ENCODE assay signal across 8 mouse cellular contexts in the genomic region with DNA sequence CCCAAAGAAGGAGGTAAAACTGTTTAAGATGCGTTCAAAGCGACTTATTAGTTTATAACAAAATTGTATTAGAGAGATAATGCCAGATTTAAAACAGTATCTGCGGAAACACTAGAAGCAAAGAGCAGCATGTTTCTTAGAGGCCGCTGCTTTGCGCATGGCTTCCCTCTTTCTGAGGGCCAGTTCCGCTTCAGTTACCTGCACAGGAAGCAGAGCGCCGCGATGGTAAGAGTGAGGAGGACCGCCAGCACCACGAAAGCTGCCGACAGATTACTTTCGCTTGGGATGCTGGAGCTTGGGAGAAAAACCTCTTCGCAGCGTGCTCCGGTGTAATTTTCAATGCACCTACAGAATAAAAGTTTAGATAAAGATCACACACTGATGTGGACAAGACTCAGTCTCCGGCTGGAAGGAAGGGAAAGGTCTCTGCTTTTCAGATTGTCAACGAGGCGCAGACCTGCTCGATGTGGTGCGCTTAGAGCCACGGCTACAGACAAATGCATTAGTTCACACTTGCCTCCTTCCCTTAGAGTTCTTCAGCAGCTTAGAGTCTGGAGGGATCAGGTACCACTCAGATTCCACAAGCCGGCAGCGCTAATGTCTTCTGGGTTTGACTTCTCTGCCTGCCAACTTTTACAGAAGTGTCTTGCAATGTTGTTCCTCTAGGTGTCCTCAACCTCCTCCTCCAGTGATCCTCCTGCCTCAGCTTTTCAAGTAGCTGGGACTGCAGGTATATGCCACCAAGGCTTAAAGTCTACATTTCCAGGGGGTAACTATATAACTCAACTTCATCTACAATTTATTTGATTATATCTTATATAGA. TPM values are rescaled to one million over a fixed set of nuclear protein-coding genes. Genes with fewer than 3 reads are reported as not detected.
DNase-seq lines count a peak whose midpoint lies in the region; ATAC-seq lines count a peak whose summit lies in the region.

No protein-coding gene starts in this region.

- no peaks in the 10 kb centered on the region for H3K36me3 ChIP-seq in heart, embryonic 13.5 days
- no peaks in the 10 kb centered on the region for H3K36me3 ChIP-seq in hindbrain, embryonic 14.5 days (replicated peaks; ENCODE audit: control insufficient read depth, insufficient read depth)
- H3K36me3 ChIP-seq in macrophage (ENCODE audit: inconsistent target) = no peaks in the 10 kb centered on the region
- no peaks in the 10 kb centered on the region for H3K36me3 ChIP-seq in splenic B cell, adult 2 months (ENCODE audit: control insufficient read depth, insufficient read depth, low read length, poor library complexity, severe bottlenecking)

- no peaks in the 10 kb centered on the region for H3K79me2 ChIP-seq in macrophage (ENCODE audit: inconsistent target)

- no peaks in the 10 kb centered on the region for H3K27me3 ChIP-seq in heart, embryonic 13.5 days (replicated peaks)
- H3K27me3 ChIP-seq in hindbrain, embryonic 14.5 days (ENCODE audit: control insufficient read depth, insufficient read depth, low read length) = no peaks in the 10 kb centered on the region
- no peaks in the 10 kb centered on the region for H3K27me3 ChIP-seq in splenic B cell, adult 2 months (ENCODE audit: control insufficient read depth, insufficient read depth, low read length, poor library complexity, severe bottlenecking)

- intact Hi-C loops in heart, postnatal 25 days (cut with DNase I) = no loop called here

- peak overlapping the region; percentile 69 for H3K4me2 ChIP-seq in heart, embryonic 13.5 days
- peak overlapping the region; percentile 34 for H3K4me2 ChIP-seq in hindbrain, embryonic 14.5 days (replicated peaks)

- 32% methylated on average over 24 of the region's 24 CpGs for WGBS in heart, embryonic 13.5 days
- 43% methylated on average over 24 of the region's 24 CpGs for WGBS in hindbrain, embryonic 14.5 days
- 40% methylated on average over 24 of the region's 24 CpGs for WGBS in macrophage (ENCODE audit: missing documents)

- H3K9me3 ChIP-seq in heart, embryonic 13.5 days = no peaks in the 10 kb centered on the region
- no peaks in the 10 kb centered on the region for H3K9me3 ChIP-seq in hindbrain, embryonic 14.5 days (ENCODE audit: control insufficient read depth, low read length)

- H3K9ac ChIP-seq in heart, embryonic 13.5 days = peak overlapping the region; percentile 63; the same call in 1 of the 2 replicates
- H3K9ac ChIP-seq in hindbrain, embryonic 14.5 days = no peak overlapping the region

- no peak for ATAC-seq in heart, embryonic 13.5 days (ENCODE audit: extremely low read depth, insufficient number of reproducible peaks, low FRiP score, low TSS enrichment)
- no peak for ATAC-seq in hindbrain, embryonic 14.5 days (ENCODE audit: low FRiP score)

- H3K4me1 ChIP-seq in heart, embryonic 13.5 days = peaks cover 4% of the 10 kb centered on the region; the same call in 1 of the 2 replicates
- no peaks in the 10 kb centered on the region for H3K4me1 ChIP-seq in hindbrain, embryonic 14.5 days (replicated peaks; ENCODE audit: control insufficient read depth, insufficient read depth, low read length)

- no peak overlapping the region for H3K27ac ChIP-seq in heart, embryonic 13.5 days (replicated peaks)
- H3K27ac ChIP-seq in hindbrain, embryonic 14.5 days = no peak overlapping the region
- no peak overlapping the region for H3K27ac ChIP-seq in macrophage

- peak overlapping the region; percentile 51 for H3K4me3 ChIP-seq in heart, embryonic 13.5 days
- no peak overlapping the region; the same call in 1 of the 2 replicates for H3K4me3 ChIP-seq in hindbrain, embryonic 14.5 days (replicated peaks; ENCODE audit: low read length)
- H3K4me3 ChIP-seq in macrophage (ENCODE audit: inconsistent target) = peak overlapping the region; percentile 26

- no peak for DNase-seq in heart, postnatal 25 days (ENCODE audit: low spot score)
- peak; percentile 33 for DNase-seq in c-Kit-positive CD71-negative TER-119-negative erythroid progenitor cells, embryonic 14.5 days (ENCODE audit: low read depth)
- DNase-seq in hindbrain, embryonic 14.5 days (ENCODE audit: low spot score) = no peak
- peak; percentile 64 for DNase-seq in splenic B cell, adult 2 months (ENCODE audit: low read depth, low spot score)
- DNase-seq in adrenal gland, postnatal 14 days = no peak
- DNase-seq in left cerebral cortex, adult 9 months (ENCODE audit: low spot score in 2 of 2) = no peak

RNA-seq across cellular contexts. Expression of gene Fbxo22, which starts 33.3 kb away (rescaled TPM):
- 54.4 and 61.1 TPM in 2 replicates for polyA plus RNA-seq in heart, embryonic 13.5 days (2015; fragmentation: Nextera tagmentation; extraction: Ambion mirVana)
- total RNA-seq in heart, postnatal 25 days (2021) = 10 to 100 TPM; 32.7 to 35.8 TPM
- 79.1 and 85.8 TPM in 2 replicates for polyA plus RNA-seq in hindbrain, embryonic 14.5 days (2014; fragmentation: Nextera tagmentation; extraction: Ambion mirVana)
- 10 to 100 TPM; 34.9 to 75.8 (median 57.7) TPM for total RNA-seq in macrophage (2018; cell fraction: chromatin; rRNA removed)
- 10 to 100 TPM; 21.2 to 39.0 (median 31.7) TPM for total RNA-seq in macrophage (2018; cell fraction: cytosol; rRNA removed)
- total RNA-seq in macrophage (2018; cell fraction: nucleus; rRNA removed) = 10 to 100 TPM; 33.5 to 90.9 (median 56.7) TPM
- polyA plus RNA-seq in macrophage (2018) = 38.0 to 41.7 TPM (median 41.3 TPM) in 3 replicates
- total RNA-seq in adrenal gland, postnatal 14 days (2021) = 27.5 and 31.5 TPM in 2 replicates

Comparison
In these comparisons a context has a peak if more than half of its experiments do, and no peak if none do; other contexts are left out.
1. DNase-seq: peak in c-Kit-positive CD71-negative TER-119-negative erythroid progenitor cells, embryonic 14.5 days (single experiment) and splenic B cell, adult 2 months (single experiment); none in heart, postnatal 25 days (single experiment), hindbrain, embryonic 14.5 days (single experiment), adrenal gland, postnatal 14 days (single experiment) and left cerebral cortex, adult 9 months (0 of 2).